Mouse (Mus musculus): ENCODE results near the gene Ppp1r9a. TPM values are rescaled to one million over a fixed set of nuclear protein-coding genes. Genes with fewer than 3 reads are reported as not detected.

The Ppp1r9a gene
- polyA plus RNA-seq, 1 experiment: 1.1 TPM

GRCm38 (mm10) chr6:5037225-5037624 is 134.5 kb downstream of the Ppp1r9a start:
- no peak overlapping the region for H3K27ac ChIP-seq (ENCODE audit: insufficient read depth, low read depth, low read length)
- no peaks in the 10 kb centered on the region for H3K36me3 ChIP-seq (ENCODE audit: control insufficient read depth, insufficient read depth, low read length)
- TF ChIP-seq POLR2A (IDR thresholded peaks at IDR 0.05; ENCODE audit: low read depth, low read length): no peak
- TF ChIP-seq CTCF (IDR thresholded peaks at IDR 0.05; ENCODE audit: extremely low read depth, insufficient read length, insufficient replicate concordance, low read depth, low read length): no peak
- WGBS: 89% methylated on average over 4 of the region's 4 CpGs
- no peaks in the 10 kb centered on the region for H3K4me1 ChIP-seq (ENCODE audit: control insufficient read depth, insufficient read depth, insufficient read length, low read length)
- no peaks in the 10 kb centered on the region for H3K27me3 ChIP-seq (ENCODE audit: control insufficient read depth, insufficient read depth, low read length)
- H3K4me3 ChIP-seq (ENCODE audit: low read depth, low read length): no peak overlapping the region

DNA sequence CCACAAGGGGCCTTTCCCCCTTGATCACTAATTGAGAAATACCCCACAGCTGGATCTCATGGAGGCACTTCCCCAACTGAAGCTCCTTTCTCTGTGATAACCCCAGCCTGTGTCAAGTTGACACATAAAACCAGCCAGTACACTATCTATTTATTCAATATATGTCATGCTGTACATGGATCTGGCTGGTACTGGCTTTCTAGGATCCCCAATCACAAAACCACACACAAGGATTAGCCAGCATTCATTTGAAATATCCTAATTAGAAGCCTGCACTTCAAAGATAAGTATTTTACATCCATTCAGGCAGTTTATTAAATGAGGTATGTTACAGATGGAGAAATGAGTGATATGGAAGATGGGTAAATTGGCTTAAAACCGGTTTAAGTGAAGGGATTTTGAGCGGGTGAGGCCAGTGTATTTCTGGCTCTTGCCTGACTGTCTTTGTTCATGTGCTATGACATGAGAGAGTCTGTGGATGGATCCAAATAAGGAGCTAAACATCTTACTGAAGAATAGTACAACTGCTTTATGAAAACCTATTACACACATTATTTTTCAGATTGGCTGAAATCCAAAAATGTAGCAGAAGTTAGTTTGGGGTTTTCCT is 135.5 kb downstream of the Ppp1r9a start:
- Histone ChIP-seq H3K36me3 (ENCODE audit: control insufficient read depth, insufficient read depth, low read length) (no peaks in the 10 kb centered on the region), H3K27me3 (ENCODE audit: control insufficient read depth, insufficient read depth, low read length) (no peaks in the 10 kb centered on the region), H3K4me1 (ENCODE audit: control insufficient read depth, insufficient read depth, insufficient read length, low read length) (no peaks in the 10 kb centered on the region), H3K4me3 (ENCODE audit: low read depth, low read length) (no peak overlapping the region), H3K27ac (ENCODE audit: insufficient read depth, low read depth, low read length) (no peak overlapping the region)
- TF ChIP-seq POLR2A (IDR thresholded peaks at IDR 0.05; ENCODE audit: low read depth, low read length) (no peak), CTCF (IDR thresholded peaks at IDR 0.05; ENCODE audit: extremely low read depth, insufficient read length, insufficient replicate concordance, low read depth, low read length) (no peak)
- WGBS: 88% methylated on average over 2 of the region's 2 CpGs

DNA sequence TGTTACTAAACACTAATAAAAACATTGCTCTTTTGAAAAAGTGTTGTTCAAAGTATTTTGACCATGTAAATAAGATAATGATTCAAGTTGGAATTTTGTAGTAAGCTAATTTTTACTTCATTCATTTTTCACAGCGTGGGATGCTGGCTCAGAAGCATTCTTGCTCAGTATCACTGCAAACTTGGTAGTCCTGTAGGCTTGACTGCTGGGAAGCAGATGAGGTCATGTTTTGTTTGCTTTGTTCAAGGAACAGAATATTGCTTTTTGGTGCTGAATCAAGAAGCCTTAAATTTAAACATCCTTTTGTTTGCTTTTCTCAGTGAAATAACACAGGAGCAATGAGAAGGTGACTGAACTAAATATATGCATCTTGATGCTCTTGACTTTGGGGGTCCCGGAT is 136.6 kb downstream of the Ppp1r9a start:
- H3K4me1 ChIP-seq (ENCODE audit: control insufficient read depth, insufficient read depth, insufficient read length, low read length): no peaks in the 10 kb centered on the region
- H3K36me3 ChIP-seq (ENCODE audit: control insufficient read depth, insufficient read depth, low read length): no peaks in the 10 kb centered on the region
- H3K4me3 ChIP-seq (ENCODE audit: low read depth, low read length): no peak overlapping the region
- no peaks in the 10 kb centered on the region for H3K27me3 ChIP-seq (ENCODE audit: control insufficient read depth, insufficient read depth, low read length)
- H3K27ac ChIP-seq (ENCODE audit: insufficient read depth, low read depth, low read length): no peak overlapping the region
- WGBS: 76% methylated on average over 2 of the region's 2 CpGs
- TF ChIP-seq POLR2A (IDR thresholded peaks at IDR 0.05; ENCODE audit: low read depth, low read length) (no peak), CTCF (IDR thresholded peaks at IDR 0.05; ENCODE audit: extremely low read depth, insufficient read length, insufficient replicate concordance, low read depth, low read length) (no peak)

- H3K4me1 ChIP-seq (ENCODE audit: control insufficient read depth, insufficient read depth, insufficient read length, low read length): no peaks in the 10 kb centered on the region
- no peak overlapping the region for H3K27ac ChIP-seq (ENCODE audit: insufficient read depth, low read depth, low read length)
- WGBS: 93% methylated on average over 6 of the region's 6 CpGs
- H3K27me3 ChIP-seq (ENCODE audit: control insufficient read depth, insufficient read depth, low read length): no peaks in the 10 kb centered on the region
- H3K36me3 ChIP-seq (ENCODE audit: control insufficient read depth, insufficient read depth, low read length): 0 out of 2 replicates have a peak, but pooled peaks cover 1% of the 10 kb centered on the region
- TF ChIP-seq POLR2A (IDR thresholded peaks at IDR 0.05; ENCODE audit: low read depth, low read length) (no peak), CTCF (IDR thresholded peaks at IDR 0.05; ENCODE audit: extremely low read depth, insufficient read length, insufficient replicate concordance, low read depth, low read length) (no peak)
- H3K4me3 ChIP-seq (ENCODE audit: low read depth, low read length): no peak overlapping the region
Observed at GRCm38 (mm10) chr6:5045854-5046253, 143.1 kb downstream of the Ppp1r9a start.

- Histone ChIP-seq H3K27ac (ENCODE audit: insufficient read depth, low read depth, low read length) (no peak overlapping the region), H3K4me1 (ENCODE audit: control insufficient read depth, insufficient read depth, insufficient read length, low read length) (no peaks in the 10 kb centered on the region), H3K36me3 (ENCODE audit: control insufficient read depth, insufficient read depth, low read length) (0 out of 2 replicates have a peak, but pooled peaks cover 1% of the 10 kb centered on the region), H3K4me3 (ENCODE audit: low read depth, low read length) (no peak overlapping the region), H3K27me3 (ENCODE audit: control insufficient read depth, insufficient read depth, low read length) (no peaks in the 10 kb centered on the region)
- TF ChIP-seq CTCF (IDR thresholded peaks at IDR 0.05; ENCODE audit: extremely low read depth, insufficient read length, insufficient replicate concordance, low read depth, low read length) (no peak), POLR2A (IDR thresholded peaks at IDR 0.05; ENCODE audit: low read depth, low read length) (no peak)
- 87% methylated on average over 3 of the region's 3 CpGs for WGBS
Observed at GRCm38 (mm10) chr6:5048025-5048424, 145.3 kb downstream of the Ppp1r9a start.

DNA sequence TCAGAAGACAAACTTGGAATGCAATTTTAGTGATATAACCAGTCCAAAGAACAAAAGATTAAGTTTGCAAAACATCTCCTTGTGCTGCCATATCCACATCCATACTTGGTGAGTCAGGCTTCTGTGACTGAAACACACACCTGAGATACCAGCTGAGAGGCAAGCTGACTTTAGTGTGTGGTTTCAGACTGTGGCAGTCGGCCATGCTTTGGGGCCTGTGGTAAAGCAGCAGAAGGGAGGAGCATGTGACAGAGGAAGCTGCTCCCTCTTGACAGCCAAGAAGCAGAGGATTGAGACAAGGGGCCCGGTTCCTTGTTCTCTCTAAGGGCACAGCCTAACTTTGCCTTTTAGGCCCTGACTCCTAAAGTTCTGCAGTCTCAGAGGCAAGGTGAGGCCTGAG is 149.6 kb downstream of the Ppp1r9a start:
- Histone ChIP-seq H3K4me3 (ENCODE audit: low read depth, low read length) (no peak overlapping the region), H3K27ac (ENCODE audit: insufficient read depth, low read depth, low read length) (no peak overlapping the region), H3K36me3 (ENCODE audit: control insufficient read depth, insufficient read depth, low read length) (0 out of 2 replicates have a peak, but pooled peaks cover under 1% of the 10 kb centered on the region), H3K27me3 (ENCODE audit: control insufficient read depth, insufficient read depth, low read length) (no peaks in the 10 kb centered on the region), H3K4me1 (ENCODE audit: control insufficient read depth, insufficient read depth, insufficient read length, low read length) (no peaks in the 10 kb centered on the region)
- 62% methylated on average over 2 of the region's 2 CpGs for WGBS
- TF ChIP-seq CTCF (IDR thresholded peaks at IDR 0.05; ENCODE audit: extremely low read depth, insufficient read length, insufficient replicate concordance, low read depth, low read length): no peak
- TF ChIP-seq POLR2A (IDR thresholded peaks at IDR 0.05; ENCODE audit: low read depth, low read length): no peak

GRCm38 (mm10) chr6:5054446-5055095 is 151.9 kb downstream of the Ppp1r9a start:
- TF ChIP-seq POLR2A (IDR thresholded peaks at IDR 0.05; ENCODE audit: low read depth, low read length) (no peak), CTCF (IDR thresholded peaks at IDR 0.05; ENCODE audit: extremely low read depth, insufficient read length, insufficient replicate concordance, low read depth, low read length) (no peak)
- Histone ChIP-seq H3K36me3 (ENCODE audit: control insufficient read depth, insufficient read depth, low read length) (no peaks in the 10 kb centered on the region), H3K27ac (ENCODE audit: insufficient read depth, low read depth, low read length) (no peak overlapping the region), H3K4me1 (ENCODE audit: control insufficient read depth, insufficient read depth, insufficient read length, low read length) (no peaks in the 10 kb centered on the region), H3K4me3 (ENCODE audit: low read depth, low read length) (no peak overlapping the region), H3K27me3 (ENCODE audit: control insufficient read depth, insufficient read depth, low read length) (no peaks in the 10 kb centered on the region)
- whole genome bisulfite sequencing: 87% methylated on average over 4 of the region's 4 CpGs
